Mouse (Mus musculus) liver, adult 2 months (tissue): ENCODE results near the gene Shtn1.

Experiments
- CTCF ChIP-seq: fragments of 200-500 bp; IDR thresholded peaks from 2 replicates; pipeline ENCODE4 v1.5.1; 2011; ENCODE audit warnings: low read depth, low read length, control low read depth
- POLR2A ChIP-seq: fragments of 200-500 bp; IDR thresholded peaks from 2 replicates; pipeline ENCODE4 v1.6.1; 2011; ENCODE audit warnings: low read length, control low read depth; ENCODE audit not compliant: insufficient read depth; ENCODE audit errors: extremely low read depth

DNA sequence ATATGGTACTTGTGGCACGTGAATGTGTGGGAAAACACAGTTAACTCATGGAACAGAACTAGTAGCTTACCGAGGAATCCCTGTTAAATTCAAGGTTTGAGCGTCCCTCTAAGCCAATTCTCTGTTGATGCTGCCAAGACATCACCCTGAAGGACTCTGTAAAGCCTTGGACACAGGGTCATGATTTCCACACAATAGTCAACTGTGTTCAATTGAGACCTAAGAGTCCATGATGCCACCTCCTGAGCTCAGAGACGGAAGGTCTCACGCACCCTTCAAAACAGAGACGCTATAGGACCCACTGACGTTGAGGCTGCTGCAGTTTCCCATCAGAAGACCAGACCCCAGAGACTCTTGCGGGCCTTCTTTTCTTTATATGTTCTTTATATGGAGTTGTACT, 101.8 kb downstream of the Shtn1 start:
- no peak for TF ChIP-seq CTCF
- TF ChIP-seq POLR2A, result no peak
